Mouse (Mus musculus): ENCODE data around the gene Emp1. TPM values are rescaled to one million over a fixed set of nuclear protein-coding genes. Genes with fewer than 3 reads are reported as not detected.

The Emp1 gene
- polyA plus RNA-seq, 1 experiment from 2014 or later = 5.9 TPM

GRCm38 (mm10) chr6:135331916-135332315 lies 30.4 kb upstream of the Emp1 start:
- H3K4me3 ChIP-seq (ENCODE audit: low read depth, low read length) = no peak overlapping the region
- ATAC-seq (ENCODE audit: low FRiP score) = no peak
- no peaks in the 10 kb centered on the region for H3K27me3 ChIP-seq (ENCODE audit: control insufficient read depth, insufficient read depth, low read length)
- no peaks in the 10 kb centered on the region for H3K9me3 ChIP-seq (ENCODE audit: control insufficient read depth, low read length)
- no peak for DNase-seq (ENCODE audit: low spot score, missing footprints)
- no peak overlapping the region for H3K4me2 ChIP-seq
- WGBS = 86% methylated on average over 4 of the region's 4 CpGs
- no peak overlapping the region for H3K27ac ChIP-seq (ENCODE audit: low read depth, low read length)
- H3K36me3 ChIP-seq (ENCODE audit: control insufficient read depth, insufficient read depth, low read length) = no peaks in the 10 kb centered on the region
- H3K9ac ChIP-seq (ENCODE audit: low read length) = no peak overlapping the region
- H3K4me1 ChIP-seq (ENCODE audit: control insufficient read depth, insufficient read depth, low read length) = peaks cover 12% of the 10 kb centered on the region

DNA sequence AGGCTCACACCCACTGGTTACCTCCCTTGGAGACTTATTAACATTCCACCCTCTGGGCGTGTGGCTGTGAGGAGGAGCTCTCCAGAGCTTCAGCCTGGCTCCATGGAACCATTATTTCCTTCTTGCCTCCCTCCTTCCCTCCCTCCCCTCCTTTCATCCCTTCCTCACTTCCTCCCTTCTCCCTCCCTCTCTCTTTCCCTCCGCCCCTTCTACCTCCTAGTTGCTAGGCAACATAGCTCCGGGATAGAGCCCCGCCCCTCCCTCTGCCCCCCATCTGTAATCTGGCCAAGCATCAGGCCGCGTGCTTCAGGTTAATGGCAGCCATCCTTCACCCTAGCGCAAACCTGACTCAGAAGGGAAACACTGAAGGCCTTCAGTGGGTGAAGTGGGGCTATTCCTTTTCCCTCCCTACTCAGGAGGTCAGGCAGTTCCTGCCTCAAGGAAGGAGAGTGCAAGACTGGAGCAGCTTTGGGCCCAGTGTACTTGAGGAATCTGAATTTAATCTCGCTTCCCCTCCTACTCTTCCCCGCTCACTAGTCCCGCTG lies 29.5 kb upstream of the Emp1 start:
- Histone ChIP-seq H3K9me3 (ENCODE audit: control insufficient read depth, low read length) (no peaks in the 10 kb centered on the region), H3K27ac (ENCODE audit: low read depth, low read length) (no peak overlapping the region; the same call in 1 of the 2 replicates), H3K4me2 (peak overlapping the region; percentile 19), H3K27me3 (ENCODE audit: control insufficient read depth, insufficient read depth, low read length) (no peaks in the 10 kb centered on the region), H3K36me3 (ENCODE audit: control insufficient read depth, insufficient read depth, low read length) (no peaks in the 10 kb centered on the region), H3K4me3 (ENCODE audit: low read depth, low read length) (no peak overlapping the region), H3K4me1 (ENCODE audit: control insufficient read depth, insufficient read depth, low read length) (peaks cover 12% of the 10 kb centered on the region), H3K9ac (ENCODE audit: low read length) (no peak overlapping the region)
- ATAC-seq (ENCODE audit: low FRiP score) = peak; percentile 82
- DNase-seq (ENCODE audit: low spot score, missing footprints) = peak; percentile 89
- WGBS = 16% methylated on average over 10 of the region's 10 CpGs

DNA sequence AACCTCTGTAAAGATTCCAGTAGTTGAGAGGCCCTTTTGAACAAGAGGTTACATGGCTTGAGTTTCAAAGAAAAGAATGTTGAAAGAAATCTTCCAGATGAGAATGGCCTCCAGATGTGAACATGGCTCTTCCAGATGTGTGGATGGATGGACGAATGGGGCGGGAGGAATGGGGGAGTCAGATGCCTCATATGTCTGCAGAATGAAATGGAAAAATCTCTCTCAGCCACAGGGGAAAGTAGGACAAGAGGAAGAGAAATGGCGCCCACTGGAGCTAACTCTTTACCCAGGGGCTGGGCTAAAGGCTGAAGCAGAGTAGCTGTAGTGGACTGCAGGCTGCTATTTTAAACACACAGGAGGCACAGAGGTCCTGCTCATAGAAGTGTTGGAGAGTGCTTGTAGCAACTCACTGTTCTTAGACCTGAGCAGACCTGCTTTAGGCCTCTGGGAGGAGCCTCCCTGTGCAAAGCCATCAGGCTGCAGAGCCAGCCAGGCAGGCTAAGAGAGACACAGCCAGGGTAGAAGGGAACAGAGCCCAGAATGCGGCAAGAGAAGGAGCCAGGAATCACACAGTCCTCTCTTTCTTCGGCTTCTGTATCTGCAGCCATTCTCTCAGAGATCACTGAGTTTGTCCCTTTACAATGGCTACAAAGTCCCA lies 28.2 kb upstream of the Emp1 start:
- Histone ChIP-seq H3K9ac (ENCODE audit: low read length) (no peak overlapping the region), H3K4me1 (ENCODE audit: control insufficient read depth, insufficient read depth, low read length) (peaks cover 12% of the 10 kb centered on the region), H3K4me2 (no peak overlapping the region), H3K27ac (ENCODE audit: low read depth, low read length) (no peak overlapping the region), H3K27me3 (ENCODE audit: control insufficient read depth, insufficient read depth, low read length) (no peaks in the 10 kb centered on the region), H3K4me3 (ENCODE audit: low read depth, low read length) (no peak overlapping the region), H3K9me3 (ENCODE audit: control insufficient read depth, low read length) (no peaks in the 10 kb centered on the region), H3K36me3 (ENCODE audit: control insufficient read depth, insufficient read depth, low read length) (no peaks in the 10 kb centered on the region)
- DNase-seq (ENCODE audit: low spot score, missing footprints) (no peak), ATAC-seq (ENCODE audit: low FRiP score) (no peak)
- WGBS = 81% methylated on average over 5 of the region's 5 CpGs

GRCm38 (mm10) chr6:135336376-135336775 lies 26.0 kb upstream of the Emp1 start:
- peaks cover 12% of the 10 kb centered on the region for H3K4me1 ChIP-seq (ENCODE audit: control insufficient read depth, insufficient read depth, low read length)
- H3K27ac ChIP-seq (ENCODE audit: low read depth, low read length) = no peak overlapping the region
- DNase-seq (ENCODE audit: low spot score, missing footprints) (no peak), ATAC-seq (ENCODE audit: low FRiP score) (no peak)
- no peaks in the 10 kb centered on the region for H3K9me3 ChIP-seq (ENCODE audit: control insufficient read depth, low read length)
- no peak overlapping the region for H3K4me2 ChIP-seq
- H3K36me3 ChIP-seq (ENCODE audit: control insufficient read depth, insufficient read depth, low read length) = no peaks in the 10 kb centered on the region
- no peak overlapping the region for H3K4me3 ChIP-seq (ENCODE audit: low read depth, low read length)
- H3K27me3 ChIP-seq (ENCODE audit: control insufficient read depth, insufficient read depth, low read length) = no peaks in the 10 kb centered on the region
- no peak overlapping the region for H3K9ac ChIP-seq (ENCODE audit: low read length)
- 84% methylated on average over 8 of the region's 8 CpGs for WGBS

DNA sequence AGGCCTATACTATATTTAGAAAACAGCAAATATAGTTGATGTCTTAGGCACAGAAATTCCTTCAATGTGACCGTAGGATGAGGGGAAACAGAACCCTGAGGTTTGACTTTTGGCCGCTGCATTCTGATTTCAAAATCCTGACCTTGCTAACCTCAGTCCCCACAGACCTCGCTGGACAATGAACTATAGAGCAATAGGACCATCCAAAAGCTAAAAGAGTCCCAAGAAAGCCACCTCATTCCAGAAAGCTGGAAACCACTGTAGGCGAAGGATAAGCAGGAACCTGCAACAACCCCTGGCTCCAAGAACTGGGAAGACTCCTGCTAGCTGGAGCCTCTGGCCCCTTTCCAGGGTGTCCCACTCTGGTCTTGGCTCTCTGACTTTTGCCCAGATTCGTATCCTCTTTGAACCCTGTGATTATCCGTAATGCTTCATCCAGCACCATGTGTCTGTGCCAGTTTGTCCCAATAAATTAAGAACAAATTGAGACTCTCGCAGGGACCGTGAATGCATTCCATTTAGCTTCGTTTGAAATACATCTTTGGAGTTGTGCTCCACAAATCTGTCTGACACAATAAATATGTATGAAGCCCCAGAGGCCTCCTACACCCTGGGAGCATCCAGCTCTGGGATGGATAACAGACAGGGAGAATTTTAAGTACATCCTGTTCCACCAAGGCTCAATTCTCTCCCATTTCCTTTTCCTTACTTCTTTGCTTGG lies 21.8 kb upstream of the Emp1 start:
- no peak overlapping the region for H3K4me3 ChIP-seq (ENCODE audit: low read depth, low read length)
- 83% methylated on average over 9 of the region's 9 CpGs for WGBS

DNA sequence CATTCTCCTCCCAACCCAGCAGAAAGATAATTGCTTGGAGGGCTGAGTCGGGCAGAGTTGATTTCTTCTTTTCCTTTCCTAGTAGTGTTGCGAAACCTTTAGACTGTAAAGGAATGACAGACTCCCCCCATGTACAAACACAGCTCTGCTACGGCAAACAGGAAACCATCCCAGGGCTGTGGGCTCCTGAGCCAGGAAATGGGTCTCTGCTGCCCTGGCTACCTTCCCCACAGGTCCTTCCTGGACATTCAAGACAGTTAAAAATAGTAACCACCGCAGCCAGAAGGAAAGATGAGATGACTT lies 21.3 kb upstream of the Emp1 start:
- Histone ChIP-seq H3K27me3 (ENCODE audit: control insufficient read depth, insufficient read depth, low read length) (no peaks in the 10 kb centered on the region), H3K36me3 (ENCODE audit: control insufficient read depth, insufficient read depth, low read length) (no peaks in the 10 kb centered on the region), H3K4me1 (ENCODE audit: control insufficient read depth, insufficient read depth, low read length) (no peaks in the 10 kb centered on the region), H3K9me3 (ENCODE audit: control insufficient read depth, low read length) (no peaks in the 10 kb centered on the region), H3K4me2 (no peak overlapping the region), H3K9ac (ENCODE audit: low read length) (no peak overlapping the region), H3K27ac (ENCODE audit: low read depth, low read length) (no peak overlapping the region), H3K4me3 (ENCODE audit: low read depth, low read length) (no peak overlapping the region)
- DNase-seq (ENCODE audit: low spot score, missing footprints) (no peak), ATAC-seq (ENCODE audit: low FRiP score) (no peak)
- WGBS = 78% methylated on average over 4 of the region's 4 CpGs

More for the DNA sequence above, 21.8 kb upstream of the Emp1 start:
- Histone ChIP-seq H3K27ac (ENCODE audit: low read depth, low read length) (no peak overlapping the region), H3K27me3 (ENCODE audit: control insufficient read depth, insufficient read depth, low read length) (no peaks in the 10 kb centered on the region), H3K4me2 (no peak overlapping the region), H3K36me3 (ENCODE audit: control insufficient read depth, insufficient read depth, low read length) (no peaks in the 10 kb centered on the region), H3K9ac (ENCODE audit: low read length) (no peak overlapping the region), H3K4me1 (ENCODE audit: control insufficient read depth, insufficient read depth, low read length) (no peaks in the 10 kb centered on the region), H3K9me3 (ENCODE audit: control insufficient read depth, low read length) (no peaks in the 10 kb centered on the region)
- ATAC-seq (ENCODE audit: low FRiP score) (no peak), DNase-seq (ENCODE audit: low spot score, missing footprints) (no peak)

GRCm38 (mm10) chr6:135351638-135352302 lies 10.6 kb upstream of the Emp1 start:
- WGBS = 80% methylated on average over 8 of the region's 8 CpGs
- Histone ChIP-seq H3K27me3 (ENCODE audit: control insufficient read depth, insufficient read depth, low read length) (no peaks in the 10 kb centered on the region), H3K9me3 (ENCODE audit: control insufficient read depth, low read length) (no peaks in the 10 kb centered on the region), H3K4me2 (no peak overlapping the region), H3K4me1 (ENCODE audit: control insufficient read depth, insufficient read depth, low read length) (0 out of 2 replicates have a peak, but pooled peaks cover 5% of the 10 kb centered on the region), H3K36me3 (ENCODE audit: control insufficient read depth, insufficient read depth, low read length) (no peaks in the 10 kb centered on the region), H3K27ac (ENCODE audit: low read depth, low read length) (no peak overlapping the region), H3K4me3 (ENCODE audit: low read depth, low read length) (no peak overlapping the region), H3K9ac (ENCODE audit: low read length) (no peak overlapping the region)
- ATAC-seq (ENCODE audit: low FRiP score) = no peak
- no peak for DNase-seq (ENCODE audit: low spot score, missing footprints)

DNA sequence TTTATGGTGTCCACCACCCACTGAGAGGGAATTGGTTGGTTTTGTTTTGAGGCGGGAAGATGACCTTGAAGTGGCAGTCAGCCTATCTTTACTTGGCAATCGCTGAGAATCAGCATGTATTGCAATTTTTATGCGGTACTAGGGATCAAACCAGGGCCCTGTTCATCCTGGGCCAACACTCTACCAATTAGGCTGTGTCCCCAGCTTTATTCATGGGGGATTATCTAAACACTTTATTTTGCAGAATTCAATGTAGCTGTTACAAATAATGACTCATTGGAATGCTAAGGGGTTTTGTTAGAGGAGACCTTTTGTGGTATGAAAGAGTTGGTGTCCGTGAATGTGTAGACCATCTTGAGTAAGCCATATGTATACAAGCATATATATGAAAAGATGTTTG lies 9.8 kb upstream of the Emp1 start:
- 74% methylated on average over 4 of the region's 4 CpGs for WGBS
- no peak for DNase-seq (ENCODE audit: low spot score, missing footprints)
- H3K4me2 ChIP-seq = no peak overlapping the region

GRCm38 (mm10) chr6:135354953-135355352 lies 7.4 kb upstream of the Emp1 start:
- H3K4me1 ChIP-seq (ENCODE audit: control insufficient read depth, insufficient read depth, low read length) = 0 out of 2 replicates have a peak, but pooled peaks cover 5% of the 10 kb centered on the region
- no peaks in the 10 kb centered on the region for H3K36me3 ChIP-seq (ENCODE audit: control insufficient read depth, insufficient read depth, low read length)
- no peaks in the 10 kb centered on the region for H3K9me3 ChIP-seq (ENCODE audit: control insufficient read depth, low read length)
- H3K4me2 ChIP-seq = no peak overlapping the region
- H3K27me3 ChIP-seq (ENCODE audit: control insufficient read depth, insufficient read depth, low read length) = no peaks in the 10 kb centered on the region
- no peak overlapping the region for H3K27ac ChIP-seq (ENCODE audit: low read depth, low read length)
- 88% methylated on average over 4 of the region's 4 CpGs for WGBS
- no peak for ATAC-seq (ENCODE audit: low FRiP score)
- H3K9ac ChIP-seq (ENCODE audit: low read length) = no peak overlapping the region
- H3K4me3 ChIP-seq (ENCODE audit: low read depth, low read length) = no peak overlapping the region
- no peak for DNase-seq (ENCODE audit: low spot score, missing footprints)

More for the DNA sequence above, 9.8 kb upstream of the Emp1 start:
- Histone ChIP-seq H3K4me3 (ENCODE audit: low read depth, low read length) (no peak overlapping the region), H3K9me3 (ENCODE audit: control insufficient read depth, low read length) (no peaks in the 10 kb centered on the region), H3K36me3 (ENCODE audit: control insufficient read depth, insufficient read depth, low read length) (no peaks in the 10 kb centered on the region), H3K27ac (ENCODE audit: low read depth, low read length) (no peak overlapping the region), H3K4me1 (ENCODE audit: control insufficient read depth, insufficient read depth, low read length) (0 out of 2 replicates have a peak, but pooled peaks cover 5% of the 10 kb centered on the region), H3K27me3 (ENCODE audit: control insufficient read depth, insufficient read depth, low read length) (no peaks in the 10 kb centered on the region), H3K9ac (ENCODE audit: low read length) (no peak overlapping the region)
- no peak for ATAC-seq (ENCODE audit: low FRiP score)
